In genomic region chr5:108515581-108516361, GRCm38 (mm10) we compare ENCODE assay signal across 14 mouse cellular contexts. TPM values are rescaled to one million over a fixed set of nuclear protein-coding genes. Genes with fewer than 3 reads are reported as not detected.
DNase-seq lines count a peak whose midpoint lies in the region; ATAC-seq and TF ChIP-seq lines count a peak whose summit lies in the region.
"Had no signal": no experiment of that assay in that cellular context is flagged by ENCODE, and none has a peak within 500 bp of the region (broad histone marks: within the 10 kb centered on the region; RNA-seq: fewer than 3 reads in every experiment).

No protein-coding gene starts in this region.

- H3K27me3 ChIP-seq in midbrain, embryonic 15.5 days (replicated peaks) = no peaks in the 10 kb centered on the region
- no peaks in the 10 kb centered on the region for H3K27me3 ChIP-seq in midbrain, embryonic 13.5 days
- no peaks in the 10 kb centered on the region for H3K27me3 ChIP-seq in stomach, postnatal 0 days (ENCODE audit: control insufficient read depth, insufficient read depth, low read length)
- H3K27me3 ChIP-seq: forebrain, embryonic 15.5 days; midbrain, embryonic 12.5 days; neural tube, embryonic 12.5 days had no signal

- H3K4me2 ChIP-seq in midbrain, embryonic 15.5 days = no peak overlapping the region
- no peak overlapping the region for H3K4me2 ChIP-seq in midbrain, embryonic 13.5 days (replicated peaks)
- no peak overlapping the region for H3K4me2 ChIP-seq in stomach, postnatal 0 days (replicated peaks; ENCODE audit: low read depth)
- H3K4me2 ChIP-seq: forebrain, embryonic 15.5 days; midbrain, embryonic 12.5 days; neural tube, embryonic 12.5 days had no signal

- WGBS in midbrain, embryonic 15.5 days = 55% methylated on average over 6 of the region's 6 CpGs
- 65% methylated on average over 6 of the region's 6 CpGs for WGBS in midbrain, embryonic 13.5 days
- WGBS in stomach, postnatal 0 days = 62% methylated on average over 6 of the region's 6 CpGs

- no peak for TF ChIP-seq CTCF in brain, embryonic 14.5 days (IDR thresholded peaks at IDR 0.05; ENCODE audit: borderline replicate concordance, extremely low read depth, insufficient read depth, insufficient read length)
- TF ChIP-seq CTCF in stomach, postnatal 0 days (IDR thresholded peaks at IDR 0.05; ENCODE audit: low read depth) = no peak

- H3K27ac ChIP-seq in midbrain, embryonic 15.5 days = no peak overlapping the region
- no peak overlapping the region for H3K27ac ChIP-seq in midbrain, embryonic 13.5 days
- H3K27ac ChIP-seq in stomach, postnatal 0 days (replicated peaks) = no peak overlapping the region
- H3K27ac ChIP-seq: forebrain, embryonic 15.5 days; midbrain, embryonic 12.5 days; neural tube, embryonic 12.5 days had no signal

- 0 out of 2 replicates have a peak, but pooled peaks have one; percentile 31 for ATAC-seq in midbrain, embryonic 15.5 days (replicated peaks)
- ATAC-seq in midbrain, embryonic 13.5 days = no peak
- ATAC-seq in stomach, postnatal 0 days (ENCODE audit: low FRiP score, low TSS enrichment) = no peak
- ATAC-seq: CD4-positive, CD25-positive, alpha-beta regulatory T cell, adult 4 months; forebrain, embryonic 15.5 days; liver, postnatal 0 days had no signal

- no peak overlapping the region for H3K4me3 ChIP-seq in midbrain, embryonic 15.5 days
- no peak overlapping the region for H3K4me3 ChIP-seq in midbrain, embryonic 13.5 days (replicated peaks)
- H3K4me3 ChIP-seq in stomach, postnatal 0 days (ENCODE audit: low read depth, low read length) = no peak overlapping the region
- H3K4me3 ChIP-seq: forebrain, embryonic 15.5 days; midbrain, embryonic 12.5 days; neural tube, embryonic 12.5 days had no signal

- peak; percentile 17 for DNase-seq in brain, embryonic 14.5 days (ENCODE audit: low read depth)
- DNase-seq in cerebellum, adult 9-11 months = peak; percentile 82
- DNase-seq in stomach, postnatal 0 days (ENCODE audit: low spot score) = peak; percentile 6
- no peak for DNase-seq in kidney, adult 8-10 months
- no peak for DNase-seq in thymus, postnatal 10 days (ENCODE audit: low spot score in 2 of 2)
- DNase-seq: heart, adult 18-20 months; liver, postnatal 0 days; thymus, postnatal 25 days had no signal

- no peaks in the 10 kb centered on the region for H3K9me3 ChIP-seq in midbrain, embryonic 15.5 days
- H3K9me3 ChIP-seq in midbrain, embryonic 13.5 days = no peaks in the 10 kb centered on the region
- H3K9me3 ChIP-seq in stomach, postnatal 0 days (ENCODE audit: control insufficient read depth, low read length) = no peaks in the 10 kb centered on the region
- H3K9me3 ChIP-seq: forebrain, embryonic 15.5 days; midbrain, embryonic 12.5 days; neural tube, embryonic 12.5 days had no signal

- H3K4me1 ChIP-seq in midbrain, embryonic 15.5 days = no peaks in the 10 kb centered on the region
- no peaks in the 10 kb centered on the region for H3K4me1 ChIP-seq in midbrain, embryonic 13.5 days (replicated peaks)
- no peaks in the 10 kb centered on the region for H3K4me1 ChIP-seq in stomach, postnatal 0 days (replicated peaks; ENCODE audit: control insufficient read depth, insufficient read depth)
- H3K4me1 ChIP-seq: forebrain, embryonic 15.5 days; midbrain, embryonic 12.5 days; neural tube, embryonic 12.5 days had no signal

- no peak overlapping the region for H3K9ac ChIP-seq in midbrain, embryonic 15.5 days
- H3K9ac ChIP-seq in midbrain, embryonic 13.5 days (replicated peaks) = no peak overlapping the region
- H3K9ac ChIP-seq in stomach, postnatal 0 days (ENCODE audit: low read length) = no peak overlapping the region
- H3K9ac ChIP-seq: forebrain, embryonic 15.5 days; liver, postnatal 0 days; midbrain, embryonic 12.5 days; neural tube, embryonic 12.5 days had no signal

- TF ChIP-seq EP300 in stomach, postnatal 0 days (optimal IDR thresholded peaks at IDR 0.05) = no peak

- TF ChIP-seq POLR2A in brain, embryonic 14.5 days (IDR thresholded peaks at IDR 0.05; ENCODE audit: borderline replicate concordance, extremely low read depth, insufficient read depth, insufficient read length, poor library complexity, severe bottlenecking) = no peak

- peaks cover 9% of the 10 kb centered on the region; the same call in 1 of the 2 replicates for H3K36me3 ChIP-seq in midbrain, embryonic 15.5 days (replicated peaks)
- H3K36me3 ChIP-seq in midbrain, embryonic 13.5 days = peaks cover 8% of the 10 kb centered on the region; the same call in 1 of the 2 replicates
- no peaks in the 10 kb centered on the region for H3K36me3 ChIP-seq in stomach, postnatal 0 days (ENCODE audit: control insufficient read depth, insufficient read depth, low read length)
- H3K36me3 ChIP-seq: midbrain, embryonic 12.5 days; neural tube, embryonic 12.5 days had no signal

RNA-seq across cellular contexts. Expression of gene Cplx1, which starts 34.1 kb away (rescaled TPM):
- 72.8 and 83.6 TPM in 2 replicates for polyA plus RNA-seq in midbrain, embryonic 15.5 days (2015; fragmentation: Nextera tagmentation; extraction: Ambion mirVana)
- 31.6 and 33.5 TPM in 2 replicates for polyA plus RNA-seq in midbrain, embryonic 13.5 days (2015; fragmentation: Nextera tagmentation; extraction: Ambion mirVana)
- polyA plus RNA-seq in brain, embryonic 14.5 days (2012; rRNA removed) = 10.8 and 31.1 TPM in 2 replicates
- polyA plus RNA-seq in stomach, postnatal 0 days (2015; fragmentation: Nextera tagmentation; extraction: Ambion mirVana) = 1.8 and 2.2 TPM in 2 replicates
- polyA plus RNA-seq: CD4-positive, CD25-positive, alpha-beta regulatory T cell, adult 4 months; liver, postnatal 0 days had no signal

RNA-seq across cellular contexts. Expression of gene Pcgf3, which starts 54.7 kb away (rescaled TPM):
- 24.6 and 32.2 TPM in 2 replicates for polyA plus RNA-seq in midbrain, embryonic 15.5 days (2015; fragmentation: Nextera tagmentation; extraction: Ambion mirVana)
- 31.7 and 35.4 TPM in 2 replicates for polyA plus RNA-seq in midbrain, embryonic 13.5 days (2015; fragmentation: Nextera tagmentation; extraction: Ambion mirVana)
- polyA plus RNA-seq in brain, embryonic 14.5 days (2012; rRNA removed) = 35.9 and 48.4 TPM in 2 replicates
- polyA plus RNA-seq in stomach, postnatal 0 days (2015; fragmentation: Nextera tagmentation; extraction: Ambion mirVana) = 10.0 and 11.3 TPM in 2 replicates

Comparison
In these comparisons a context has a peak if more than half of its experiments do, and no peak if none do; other contexts are left out.
1. DNase-seq: peak in brain, embryonic 14.5 days (single experiment), cerebellum, adult 9-11 months (single experiment) and stomach, postnatal 0 days (single experiment); none in kidney, adult 8-10 months (0 of 2) and thymus, postnatal 10 days (0 of 2).